Mouse (Mus musculus) bone marrow, adult 2 months (tissue): ENCODE data around the gene Trabd2b.

Experiments used
- CTCF ChIP-seq: fragments of 200-500 bp; IDR thresholded peaks from 2 replicates; pipeline ENCODE4 v1.5.1; 2011; ENCODE audit warnings: low read length, control low read depth; ENCODE audit not compliant: control insufficient read depth, insufficient read depth
- POLR2A ChIP-seq: fragments of 200-500 bp; IDR thresholded peaks from 2 replicates; pipeline ENCODE4 v1.6.1; 2011; ENCODE audit warnings: low read depth, mild to moderate bottlenecking, control low read depth, low read length, borderline replicate concordance; ENCODE audit not compliant: control insufficient read depth

DNA sequence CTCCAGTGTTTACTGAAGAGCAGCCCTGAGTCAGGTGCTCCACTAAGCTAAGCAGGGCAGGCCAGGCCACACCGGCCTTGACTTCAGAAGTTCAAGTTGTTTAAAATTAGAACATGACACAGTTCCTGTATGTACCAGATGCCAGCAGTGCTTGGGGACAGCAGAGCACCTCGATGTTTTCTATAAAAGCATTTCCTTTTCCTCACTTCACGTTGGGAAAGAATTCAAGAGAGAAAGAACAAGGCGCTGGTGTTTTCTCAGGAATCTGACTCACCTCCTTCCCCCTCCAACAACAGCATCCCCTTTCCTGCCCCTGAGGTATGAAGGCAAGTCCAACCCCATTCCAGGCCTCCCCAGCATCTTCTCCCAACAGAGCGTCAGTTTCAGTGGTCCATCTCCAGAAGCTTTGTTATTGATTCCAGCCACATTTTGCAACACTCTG is 108.8 kb downstream of the Trabd2b start:
- TF ChIP-seq CTCF (no peak), POLR2A (no peak)
